22 mouse cellular contexts compared by ENCODE assay signal in genomic region chr2:165328746-165329145, GRCm38 (mm10). TPM values are rescaled to one million over a fixed set of nuclear protein-coding genes. Genes with fewer than 3 reads are reported as not detected.
DNase-seq lines count a peak whose midpoint lies in the region; ATAC-seq lines count a peak whose summit lies in the region.
"Had no signal": no experiment of that assay in that cellular context is flagged by ENCODE, and none has a peak within 500 bp of the region (broad histone marks: within the 10 kb centered on the region; RNA-seq: fewer than 3 reads in every experiment).

No protein-coding gene starts in this region.

- H3K27me3 ChIP-seq in heart, embryonic 12.5 days (replicated peaks) = no peaks in the 10 kb centered on the region
- H3K27me3 ChIP-seq: forebrain, embryonic 13.5 days; hindbrain, embryonic 12.5 days; hindbrain, embryonic 15.5 days had no signal

- no peak overlapping the region for H3K9ac ChIP-seq in heart, embryonic 12.5 days
- H3K9ac ChIP-seq: forebrain, embryonic 13.5 days; hindbrain, embryonic 12.5 days; hindbrain, embryonic 15.5 days had no signal

- WGBS in heart, embryonic 12.5 days = 72% methylated on average over 5 of the region's 5 CpGs

- DNase-seq in cerebellum, adult 9-11 months = peak; percentile 36
- DNase-seq in cerebellum, adult 18-20 months = no peak
- peak; percentile 74 for DNase-seq in heart, adult 11 months
- peak; percentile 50 to 71 for DNase-seq in natural killer cell, adult 2 months (ENCODE audit: low spot score in 2 of 2)
- no peak for DNase-seq in liver
- no peak for DNase-seq in thymus, postnatal 36 days
- DNase-seq: adrenal gland, adult 8-10 months; adrenal gland, postnatal 25 days; B cell, adult 2 months; cerebellum, adult 11-12 months; cerebellum, postnatal 25 days; gastrocnemius, postnatal 14 days; heart, adult 2 months had no signal

- H3K27ac ChIP-seq in heart, embryonic 12.5 days (ENCODE audit: poor library complexity, severe bottlenecking) = no peak overlapping the region
- H3K27ac ChIP-seq: heart, adult 2 months; heart, embryonic 10.5 days; hindbrain, embryonic 12.5 days had no signal

- no peak for ATAC-seq in heart, embryonic 12.5 days (ENCODE audit: insufficient number of reproducible peaks, low FRiP score)
- ATAC-seq: forebrain, embryonic 13.5 days; forebrain, embryonic 16.5 days had no signal

- H3K4me3 ChIP-seq in heart, embryonic 12.5 days = no peak overlapping the region
- H3K4me3 ChIP-seq: forebrain, embryonic 10.5 days; forebrain, embryonic 13.5 days; heart, adult 2 months; heart, embryonic 10.5 days; hindbrain, embryonic 12.5 days; hindbrain, embryonic 15.5 days had no signal

- no peaks in the 10 kb centered on the region for H3K36me3 ChIP-seq in heart, embryonic 12.5 days
- H3K36me3 ChIP-seq: forebrain, embryonic 10.5 days; heart, embryonic 10.5 days; hindbrain, embryonic 12.5 days; hindbrain, embryonic 15.5 days had no signal

- no peaks in the 10 kb centered on the region for H3K9me3 ChIP-seq in heart, embryonic 12.5 days (replicated peaks)
- H3K9me3 ChIP-seq: forebrain, embryonic 10.5 days; forebrain, embryonic 13.5 days; heart, embryonic 10.5 days; hindbrain, embryonic 12.5 days; hindbrain, embryonic 15.5 days had no signal

- H3K4me1 ChIP-seq in heart, embryonic 12.5 days (replicated peaks) = peaks cover 28% of the 10 kb centered on the region

- no peak overlapping the region for H3K4me2 ChIP-seq in heart, embryonic 12.5 days
- H3K4me2 ChIP-seq: forebrain, embryonic 13.5 days; hindbrain, embryonic 12.5 days; hindbrain, embryonic 15.5 days had no signal

RNA-seq across cellular contexts. Expression of gene Elmo2, which starts 2.5 kb away (rescaled TPM):
- 47.1 TPM in 2 replicates for polyA plus RNA-seq in heart, embryonic 12.5 days (2016; fragmentation: Nextera tagmentation; extraction: Ambion mirVana)

RNA-seq across cellular contexts. Expression of gene Zfp663, which starts 39.8 kb away (rescaled TPM):
- polyA plus RNA-seq in heart, embryonic 12.5 days (2016; fragmentation: Nextera tagmentation; extraction: Ambion mirVana) = 0.08 TPM in 1 of 2 replicates, not detected in the other
- polyA plus RNA-seq: gonadal fat pad, adult 2 months; heart, adult 2 months; heart, postnatal 0 days had no signal

RNA-seq across cellular contexts. Expression of gene Slc35c2, which starts 41.1 kb away (rescaled TPM):
- polyA plus RNA-seq in heart, embryonic 12.5 days (2016; fragmentation: Nextera tagmentation; extraction: Ambion mirVana) = 39.7 and 40.6 TPM in 2 replicates

RNA-seq across cellular contexts. Expression of gene Zfp334, which starts 59.3 kb away (rescaled TPM):
- polyA plus RNA-seq in heart, embryonic 12.5 days (2016; fragmentation: Nextera tagmentation; extraction: Ambion mirVana) = 9.7 and 10.1 TPM in 2 replicates

Comparison
In these comparisons a context has a peak if more than half of its experiments do, and no peak if none do; other contexts are left out.
1. DNase-seq: peak in cerebellum, adult 9-11 months (single experiment), heart, adult 11 months (single experiment) and natural killer cell, adult 2 months (2 of 2); none in cerebellum, adult 18-20 months (0 of 2), liver (single experiment) and thymus, postnatal 36 days (0 of 2).